Mouse (Mus musculus): ENCODE measurements around the gene Tmem214.

Gene Tmem214

GRCm38 (mm10) chr5:30915456-30915855 lies 47.6 kb downstream of the Tmem214 start:
- no peak for DNase-seq (ENCODE audit: low read depth)

GRCm38 (mm10) chr5:30915974-30916433 lies 48.2 kb downstream of the Tmem214 start:
- peak; percentile 63 for DNase-seq (ENCODE audit: low read depth)

- DNase-seq (ENCODE audit: low read depth) = no peak
These were observed 49.0 kb downstream of the Tmem214 start for GRCm38 (mm10) chr5:30916841-30917240.

- no peak for DNase-seq (ENCODE audit: low read depth)
These were observed 49.5 kb downstream of the Tmem214 start for GRCm38 (mm10) chr5:30917348-30917747.

- no peak for DNase-seq (ENCODE audit: low read depth)
These were observed 50.3 kb downstream of the Tmem214 start for GRCm38 (mm10) chr5:30917891-30918670.

- no peak for DNase-seq (ENCODE audit: low read depth)
These were observed 50.9 kb downstream of the Tmem214 start for GRCm38 (mm10) chr5:30918691-30919090.

GRCm38 (mm10) chr5:30919831-30920614 lies 52.2 kb downstream of the Tmem214 start:
- no peak for DNase-seq (ENCODE audit: low read depth)

- DNase-seq (ENCODE audit: low read depth) = no peak
These were observed 52.8 kb downstream of the Tmem214 start for GRCm38 (mm10) chr5:30920621-30921020.

- DNase-seq (ENCODE audit: low read depth) = peak; percentile 87
These were observed 53.6 kb downstream of the Tmem214 start, which contains the start of gene Khk for GRCm38 (mm10) chr5:30921256-30922033. Khk (plus strand) TSS chr5:30921431.

GRCm38 (mm10) chr5:30922581-30923041 lies 54.8 kb downstream of the Tmem214 start:
- no peak for DNase-seq (ENCODE audit: low read depth)

GRCm38 (mm10) chr5:30923119-30923518 lies 55.3 kb downstream of the Tmem214 start:
- DNase-seq (ENCODE audit: low read depth) = no peak

GRCm38 (mm10) chr5:30924614-30925013 lies 56.8 kb downstream of the Tmem214 start:
- DNase-seq (ENCODE audit: low read depth) = no peak

GRCm38 (mm10) chr5:30925217-30925616 lies 57.4 kb downstream of the Tmem214 start:
- no peak for DNase-seq (ENCODE audit: low read depth)

GRCm38 (mm10) chr5:30926073-30926472 lies 58.3 kb downstream of the Tmem214 start:
- no peak for DNase-seq (ENCODE audit: low read depth)

GRCm38 (mm10) chr5:30927945-30928529 lies 60.2 kb downstream of the Tmem214 start:
- DNase-seq (ENCODE audit: low read depth) = no peak
